Mouse (Mus musculus): Measurements from ENCODE around the gene Arhgef11. TPM values are rescaled to one million over a fixed set of nuclear protein-coding genes. Genes with fewer than 3 reads are reported as not detected.

Arhgef11 gene
- total RNA-seq, 2 experiments from 2014 or later = 49.4 to 51.3 TPM

GRCm38 (mm10) chr3:87758641-87759040, 141.3 kb downstream of the Arhgef11 start:
- no peak for DNase-seq (ENCODE audit: low spot score in 2 of 2)

- no peak for DNase-seq (ENCODE audit: low spot score in 2 of 2)
Measured at GRCm38 (mm10) chr3:87761408-87762375, 144.3 kb downstream of the Arhgef11 start.

- no peak for DNase-seq (ENCODE audit: low spot score in 2 of 2)
Measured at GRCm38 (mm10) chr3:87763202-87763601, 145.8 kb downstream of the Arhgef11 start.

- DNase-seq (ENCODE audit: low spot score in 2 of 2) = peak; percentile 73 to 75
Measured at GRCm38 (mm10) chr3:87763683-87764289, 146.4 kb downstream of the Arhgef11 start.

- DNase-seq (ENCODE audit: low spot score in 2 of 2) = no peak
Measured at GRCm38 (mm10) chr3:87764506-87764905, 147.1 kb downstream of the Arhgef11 start.

GRCm38 (mm10) chr3:87765091-87765490, 147.7 kb downstream of the Arhgef11 start:
- peak in 1 of 2 experiments; percentile 31 for DNase-seq (ENCODE audit: low spot score in 2 of 2)

- no peak for DNase-seq (ENCODE audit: low spot score in 2 of 2)
Measured at GRCm38 (mm10) chr3:87765631-87766283, 148.4 kb downstream of the Arhgef11 start.

- no peak for DNase-seq (ENCODE audit: low spot score in 2 of 2)
Measured at GRCm38 (mm10) chr3:87766284-87766667, 148.9 kb downstream of the Arhgef11 start.

- no peak for DNase-seq (ENCODE audit: low spot score in 2 of 2)
Measured at GRCm38 (mm10) chr3:87767764-87768163, 150.4 kb downstream of the Arhgef11 start.

GRCm38 (mm10) chr3:87768431-87768830, 151.1 kb downstream of the Arhgef11 start:
- no peak for DNase-seq (ENCODE audit: low spot score in 2 of 2)

GRCm38 (mm10) chr3:87768844-87769243, 151.5 kb downstream of the Arhgef11 start:
- peak; percentile 69 to 75 for DNase-seq (ENCODE audit: low spot score in 2 of 2)

- DNase-seq (ENCODE audit: low spot score in 2 of 2) = no peak
Measured at GRCm38 (mm10) chr3:87769506-87769905, 152.1 kb downstream of the Arhgef11 start.

GRCm38 (mm10) chr3:87770280-87770679, 152.9 kb downstream of the Arhgef11 start:
- peak; percentile 47 to 63 for DNase-seq (ENCODE audit: low spot score in 2 of 2)

- DNase-seq (ENCODE audit: low spot score in 2 of 2) = no peak
Measured at GRCm38 (mm10) chr3:87771088-87771487, 153.7 kb downstream of the Arhgef11 start.

GRCm38 (mm10) chr3:87778283-87778682, 160.9 kb downstream of the Arhgef11 start:
- DNase-seq (ENCODE audit: low spot score in 2 of 2) = no peak

GRCm38 (mm10) chr3:87779086-87779485, 161.7 kb downstream of the Arhgef11 start:
- no peak for DNase-seq (ENCODE audit: low spot score in 2 of 2)

- no peak for DNase-seq (ENCODE audit: low spot score in 2 of 2)
Measured at GRCm38 (mm10) chr3:87783282-87784023, 166.1 kb downstream of the Arhgef11 start.

GRCm38 (mm10) chr3:87785156-87785555, 167.8 kb downstream of the Arhgef11 start:
- DNase-seq (ENCODE audit: low spot score in 2 of 2) = no peak

GRCm38 (mm10) chr3:87785626-87786214, 168.4 kb downstream of the Arhgef11 start:
- DNase-seq (ENCODE audit: low spot score in 2 of 2) = no peak
